Mouse (Mus musculus) T-cell, adult 2 months (primary cell): ENCODE results near the gene Gm17651.

Experiments used
- DNase-seq: peaks from one replicate; pipeline ENCODE4 v3.0.0; 2022; ENCODE audit warnings: low spot score

Gm17651 gene

GRCm38 (mm10) chr3:97629941-97630340 is 44.6 kb downstream of the Gm17651 start:
- no peak for DNase-seq

- DNase-seq = peak; percentile 77
Observed at GRCm38 (mm10) chr3:97628391-97629001, 46.0 kb downstream of the Gm17651 start, which contains the start of gene Fmo5. Gene Fmo5 (plus strand): TSS chr3:97628804.

GRCm38 (mm10) chr3:97627893-97628292 is 46.6 kb downstream of the Gm17651 start:
- no peak for DNase-seq

- no peak for DNase-seq
Observed at GRCm38 (mm10) chr3:97624611-97625010, 49.9 kb downstream of the Gm17651 start.
